Mouse (Mus musculus): Measurements from ENCODE around the gene Prr14. TPM values are rescaled to one million over a fixed set of nuclear protein-coding genes. Genes with fewer than 3 reads are reported as not detected.
A peak's percentile ranks its signal among the peaks of the same experiment; 100 is the strongest.
"Not testable (repeated sequence)": the region's sequence is repeated elsewhere in the genome, so short reads cannot be mapped to it uniquely, and the experiment has no call there.

The Prr14 gene
- total RNA-seq, 4 experiments from 2014 or later: 14.8 to 18.4 (median 16.7) TPM

GRCm38 (mm10) chr7:127471646-127472010 lies 12.2 kb downstream of the Prr14 start:
- DNase-seq (ENCODE audit: low spot score in 2 of 2): peak; percentile 36 to 62

- DNase-seq (ENCODE audit: low spot score in 2 of 2): no peak
Measured at GRCm38 (mm10) chr7:127472060-127472459, 12.6 kb downstream of the Prr14 start.

GRCm38 (mm10) chr7:127473705-127474104 lies 14.3 kb downstream of the Prr14 start:
- no peak for DNase-seq (ENCODE audit: low spot score in 2 of 2)

GRCm38 (mm10) chr7:127474378-127475070 lies 15.1 kb downstream of the Prr14 start:
- DNase-seq (ENCODE audit: low spot score in 2 of 2): no peak

GRCm38 (mm10) chr7:127475186-127475740 lies 15.9 kb downstream of the Prr14 start:
- no peak for DNase-seq (ENCODE audit: low spot score in 2 of 2)

- no peak for DNase-seq (ENCODE audit: low spot score in 2 of 2)
Measured at GRCm38 (mm10) chr7:127476336-127476735, 16.9 kb downstream of the Prr14 start.

GRCm38 (mm10) chr7:127476855-127477254 lies 17.4 kb downstream of the Prr14 start:
- no peak for DNase-seq (ENCODE audit: low spot score in 2 of 2)

GRCm38 (mm10) chr7:127477687-127478634 lies 18.6 kb downstream of the Prr14 start:
- peak; percentile 99 to 100 for DNase-seq (ENCODE audit: low spot score in 2 of 2)

GRCm38 (mm10) chr7:127478635-127479317 lies 19.4 kb downstream of the Prr14 start, which contains the start of gene Fbrs:
Gene Fbrs (plus strand): TSS chr7:127479199.
- DNase-seq (ENCODE audit: low spot score in 2 of 2): peak; percentile 96 to 98

- peak in 1 of 2 experiments; percentile 27 for DNase-seq (ENCODE audit: low spot score in 2 of 2)
Measured at GRCm38 (mm10) chr7:127479318-127480225, 20.2 kb downstream of the Prr14 start.

GRCm38 (mm10) chr7:127480321-127480720 lies 20.9 kb downstream of the Prr14 start:
- DNase-seq (ENCODE audit: low spot score in 2 of 2): no peak

- no peak for DNase-seq (ENCODE audit: low spot score in 2 of 2)
Measured at GRCm38 (mm10) chr7:127485416-127485815, 26.0 kb downstream of the Prr14 start.

GRCm38 (mm10) chr7:127488364-127488763 lies 29.0 kb downstream of the Prr14 start:
- not testable (repeated sequence) for DNase-seq (ENCODE audit: low spot score in 2 of 2)

- DNase-seq (ENCODE audit: low spot score in 2 of 2): no peak
Measured at GRCm38 (mm10) chr7:127489982-127490381, 30.6 kb downstream of the Prr14 start.

- DNase-seq (ENCODE audit: low spot score in 2 of 2): no peak
Measured at GRCm38 (mm10) chr7:127491846-127492245, 32.4 kb downstream of the Prr14 start.

- DNase-seq (ENCODE audit: low spot score in 2 of 2): no peak
Measured at GRCm38 (mm10) chr7:127494648-127495047, 35.2 kb downstream of the Prr14 start.

GRCm38 (mm10) chr7:127497382-127497781 lies 38.0 kb downstream of the Prr14 start:
- no peak for DNase-seq (ENCODE audit: low spot score in 2 of 2)

- no peak for DNase-seq (ENCODE audit: low spot score in 2 of 2)
Measured at GRCm38 (mm10) chr7:127498407-127498806, 39.0 kb downstream of the Prr14 start.

GRCm38 (mm10) chr7:127508291-127508690 lies 48.9 kb downstream of the Prr14 start:
- no peak for DNase-seq (ENCODE audit: low spot score in 2 of 2)

GRCm38 (mm10) chr7:127509830-127510229 lies 50.4 kb downstream of the Prr14 start:
- DNase-seq (ENCODE audit: low spot score in 2 of 2): not testable (repeated sequence)
